Mouse (Mus musculus): Measurements from ENCODE around the gene Sdf4. TPM values are rescaled to one million over a fixed set of nuclear protein-coding genes. Genes with fewer than 3 reads are reported as not detected.

Sdf4 gene
- polyA plus RNA-seq, 1 experiment: 63.6 TPM

GRCm38 (mm10) chr4:155964396-155964795, 28.3 kb upstream of the Sdf4 start:
- DNase-seq: no peak
- Histone ChIP-seq H3K4me1 (ENCODE audit: control insufficient read depth, insufficient read depth, low read length) (no peaks in the 10 kb centered on the region), H3K4me3 (replicated peaks; ENCODE audit: extremely low read depth, low read depth, low read length) (no peak overlapping the region)
- TF ChIP-seq CTCF (IDR thresholded peaks at IDR 0.05; ENCODE audit: insufficient read depth, low read length): no peak
- TF ChIP-seq POLR2A (IDR thresholded peaks at IDR 0.05; ENCODE audit: borderline replicate concordance, extremely low read depth, low read depth, low read length): no peak
- WGBS: 92% methylated on average over 11 of the region's 11 CpGs

- DNase-seq: no peak
- TF ChIP-seq POLR2A (IDR thresholded peaks at IDR 0.05; ENCODE audit: borderline replicate concordance, extremely low read depth, low read depth, low read length) (no peak), CTCF (IDR thresholded peaks at IDR 0.05; ENCODE audit: insufficient read depth, low read length) (no peak)
- WGBS: 70% methylated on average over 13 of the region's 13 CpGs
- Histone ChIP-seq H3K4me1 (ENCODE audit: control insufficient read depth, insufficient read depth, low read length) (no peaks in the 10 kb centered on the region), H3K4me3 (replicated peaks; ENCODE audit: extremely low read depth, low read depth, low read length) (no peak overlapping the region)
Measured at GRCm38 (mm10) chr4:155969043-155969653, 23.5 kb upstream of the Sdf4 start.

- 78% methylated on average over 5 of the region's 5 CpGs for WGBS
- TF ChIP-seq CTCF (IDR thresholded peaks at IDR 0.05; ENCODE audit: insufficient read depth, low read length) (no peak), POLR2A (IDR thresholded peaks at IDR 0.05; ENCODE audit: borderline replicate concordance, extremely low read depth, low read depth, low read length) (no peak)
- Histone ChIP-seq H3K4me3 (replicated peaks; ENCODE audit: extremely low read depth, low read depth, low read length) (no peak overlapping the region), H3K4me1 (ENCODE audit: control insufficient read depth, insufficient read depth, low read length) (no peaks in the 10 kb centered on the region)
- no peak for DNase-seq
Measured at GRCm38 (mm10) chr4:155970286-155970685, 22.4 kb upstream of the Sdf4 start.

GRCm38 (mm10) chr4:155972651-155973050, 20.0 kb upstream of the Sdf4 start:
- DNase-seq: no peak
- no peak overlapping the region for H3K4me3 ChIP-seq (replicated peaks; ENCODE audit: extremely low read depth, low read depth, low read length)
- no peaks in the 10 kb centered on the region for H3K4me1 ChIP-seq (ENCODE audit: control insufficient read depth, insufficient read depth, low read length)
- TF ChIP-seq POLR2A (IDR thresholded peaks at IDR 0.05; ENCODE audit: borderline replicate concordance, extremely low read depth, low read depth, low read length): no peak
- WGBS: 78% methylated on average over 6 of the region's 6 CpGs

GRCm38 (mm10) chr4:155973239-155973638, 19.4 kb upstream of the Sdf4 start:
- Histone ChIP-seq H3K4me3 (replicated peaks; ENCODE audit: extremely low read depth, low read depth, low read length) (no peak overlapping the region), H3K4me1 (ENCODE audit: control insufficient read depth, insufficient read depth, low read length) (no peaks in the 10 kb centered on the region)
- DNase-seq: no peak
- TF ChIP-seq CTCF (IDR thresholded peaks at IDR 0.05; ENCODE audit: insufficient read depth, low read length) (no peak), POLR2A (IDR thresholded peaks at IDR 0.05; ENCODE audit: borderline replicate concordance, extremely low read depth, low read depth, low read length) (no peak)
- WGBS: 84% methylated on average over 2 of the region's 2 CpGs

GRCm38 (mm10) chr4:155981436-155982082, 11.1 kb upstream of the Sdf4 start:
- Histone ChIP-seq H3K4me1 (ENCODE audit: control insufficient read depth, insufficient read depth, low read length) (no peaks in the 10 kb centered on the region), H3K4me3 (replicated peaks; ENCODE audit: extremely low read depth, low read depth, low read length) (no peak overlapping the region)
- no peak for TF ChIP-seq CTCF (IDR thresholded peaks at IDR 0.05; ENCODE audit: insufficient read depth, low read length)
- 69% methylated on average over 12 of the region's 12 CpGs for WGBS
- DNase-seq: no peak

GRCm38 (mm10) chr4:155983788-155984187, 8.9 kb upstream of the Sdf4 start:
- H3K4me3 ChIP-seq (replicated peaks; ENCODE audit: extremely low read depth, low read depth, low read length): no peak overlapping the region
- no peak for DNase-seq
- no peaks in the 10 kb centered on the region for H3K4me1 ChIP-seq (ENCODE audit: control insufficient read depth, insufficient read depth, low read length)
- 23% methylated on average over 2 of the region's 2 CpGs for WGBS
- no peak for TF ChIP-seq POLR2A (IDR thresholded peaks at IDR 0.05; ENCODE audit: borderline replicate concordance, extremely low read depth, low read depth, low read length)
- no peak for TF ChIP-seq CTCF (IDR thresholded peaks at IDR 0.05; ENCODE audit: insufficient read depth, low read length)

GRCm38 (mm10) chr4:155991211-155991907, 1.3 kb upstream of the Sdf4 start:
- DNase-seq: peak; percentile 13
- TF ChIP-seq CTCF (IDR thresholded peaks at IDR 0.05; ENCODE audit: insufficient read depth, low read length) (no peak), POLR2A (IDR thresholded peaks at IDR 0.05; ENCODE audit: borderline replicate concordance, extremely low read depth, low read depth, low read length) (no peak)
- H3K4me3 ChIP-seq (replicated peaks; ENCODE audit: extremely low read depth, low read depth, low read length): peak overlapping the region; percentile 100
- peaks cover 8% of the 10 kb centered on the region for H3K4me1 ChIP-seq (ENCODE audit: control insufficient read depth, insufficient read depth, low read length)
- 79% methylated on average over 22 of the region's 22 CpGs for WGBS

GRCm38 (mm10) chr4:155991908-155992230, 803 bp upstream of the Sdf4 start:
- Histone ChIP-seq H3K4me1 (ENCODE audit: control insufficient read depth, insufficient read depth, low read length) (peaks cover 8% of the 10 kb centered on the region), H3K4me3 (replicated peaks; ENCODE audit: extremely low read depth, low read depth, low read length) (peak overlapping the region; percentile 100)
- no peak for DNase-seq
- WGBS: 17% methylated on average over 37 of the region's 37 CpGs
- no peak for TF ChIP-seq CTCF (IDR thresholded peaks at IDR 0.05; ENCODE audit: insufficient read depth, low read length)
- TF ChIP-seq POLR2A (IDR thresholded peaks at IDR 0.05; ENCODE audit: borderline replicate concordance, extremely low read depth, low read depth, low read length): no peak

Measured in lung, adult 2 months (tissue).